Mouse (Mus musculus): ENCODE measurements at regions not wholly inside any gene's neighbourhood (a gene's known extent, or its start where the extent isn't known, plus 50 kb on each side); places are given as distances from the start of the nearest gene placed in this dataset.

DNA sequence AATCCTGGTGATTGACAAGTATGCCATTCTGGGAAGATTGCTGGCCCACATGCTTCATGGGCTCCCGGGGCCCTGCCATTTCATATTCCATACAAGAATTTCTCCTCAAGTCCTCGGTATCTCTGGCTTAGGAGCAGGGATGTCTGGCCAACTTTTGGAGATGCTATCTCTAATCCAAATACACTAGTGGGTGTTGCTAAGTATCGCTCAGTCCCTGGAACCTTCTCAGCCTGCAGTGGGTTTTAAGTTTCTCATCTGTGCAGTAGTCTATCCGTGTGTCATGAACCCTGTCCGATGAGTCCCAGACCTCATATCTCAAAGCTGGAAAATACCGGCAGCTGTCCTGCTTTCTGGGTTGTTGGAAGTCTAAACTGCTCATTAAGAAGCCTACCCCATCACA lies 198.9 kb downstream of the Zfp36l1 start:
- no peak for DNase-seq (ENCODE audit: low read depth, low spot score)

DNA sequence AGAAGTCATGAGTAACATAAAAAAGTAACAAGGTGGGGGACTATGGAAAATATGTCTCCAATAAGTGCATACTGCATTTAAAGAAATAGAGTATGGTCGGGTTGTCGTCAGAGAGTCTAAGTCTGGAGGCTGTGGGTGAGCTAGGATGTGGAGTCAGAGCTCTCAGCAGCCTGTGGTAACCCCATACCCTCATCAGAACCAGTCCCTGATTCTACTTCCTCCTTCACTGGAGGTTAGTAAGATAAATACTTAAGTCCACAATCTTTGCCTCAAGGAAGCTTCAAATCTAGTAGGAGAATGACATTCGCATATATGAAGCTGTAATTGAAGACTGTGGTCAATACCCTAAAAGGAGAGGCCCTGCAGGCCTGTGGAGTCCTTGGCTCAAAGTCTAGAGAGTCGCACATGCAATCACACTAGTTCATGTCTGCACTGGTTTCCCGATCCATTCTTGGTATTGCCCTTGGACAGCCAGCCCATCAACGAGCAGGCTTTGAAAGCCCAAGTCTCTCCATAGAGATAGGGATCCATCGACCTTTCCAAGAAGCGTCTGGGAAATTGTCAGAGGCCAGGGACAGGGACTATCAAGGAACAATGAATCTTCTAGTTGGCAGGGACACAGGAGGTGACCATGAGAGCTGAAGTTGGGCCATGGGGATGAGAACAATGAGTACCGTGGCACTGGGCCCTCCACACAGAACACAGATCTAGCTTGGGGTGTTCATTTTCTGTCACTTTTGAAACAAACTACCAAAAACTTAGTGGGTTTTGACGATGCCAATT lies 200.3 kb downstream of the Zfp36l1 start:
- no peak for DNase-seq (ENCODE audit: low read depth, low spot score)

DNA sequence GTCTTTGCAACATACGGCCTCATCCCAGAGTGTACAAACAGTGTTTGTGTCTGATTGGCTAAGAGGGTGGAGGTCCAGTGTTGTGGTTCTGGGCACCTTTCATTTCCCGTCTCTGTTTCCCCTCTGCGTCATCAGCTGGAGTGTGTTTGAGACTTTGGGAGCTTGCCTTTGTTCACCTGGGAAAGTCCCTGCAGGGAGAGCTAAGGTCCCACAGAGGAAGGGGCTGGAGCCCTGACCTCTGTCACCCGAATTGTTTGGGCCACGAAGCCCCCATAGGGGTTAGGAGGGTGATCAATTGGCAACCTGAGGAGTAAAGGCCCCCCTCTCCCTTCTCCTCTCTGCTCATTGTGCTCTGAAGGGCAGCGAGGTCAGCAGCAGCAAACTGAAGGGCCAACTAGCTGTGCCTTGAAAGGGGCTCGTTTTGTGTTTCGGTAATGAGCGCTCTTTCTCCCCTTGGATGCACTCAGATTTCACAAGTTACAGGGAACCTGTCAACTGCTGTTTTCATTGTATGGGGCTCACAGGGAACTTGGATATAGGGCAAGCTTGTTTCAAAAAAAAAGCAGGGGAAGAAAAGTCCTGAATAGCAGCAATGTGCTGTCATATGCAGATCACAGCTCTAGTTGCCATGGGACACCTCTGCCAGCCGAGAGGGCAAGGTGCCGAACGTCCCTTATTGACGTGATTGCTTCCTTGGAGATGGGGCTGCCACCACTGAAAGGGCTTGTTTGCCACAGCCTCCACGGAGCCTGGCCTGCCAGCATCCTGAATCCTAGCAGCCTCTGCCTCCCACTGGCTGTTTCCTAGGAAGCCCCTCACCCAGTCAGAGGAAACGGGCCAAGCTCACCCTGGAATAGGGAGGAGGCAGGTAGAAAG lies 201.7 kb downstream of the Zfp36l1 start:
- DNase-seq (ENCODE audit: low read depth, low spot score): peak; percentile 42

DNA sequence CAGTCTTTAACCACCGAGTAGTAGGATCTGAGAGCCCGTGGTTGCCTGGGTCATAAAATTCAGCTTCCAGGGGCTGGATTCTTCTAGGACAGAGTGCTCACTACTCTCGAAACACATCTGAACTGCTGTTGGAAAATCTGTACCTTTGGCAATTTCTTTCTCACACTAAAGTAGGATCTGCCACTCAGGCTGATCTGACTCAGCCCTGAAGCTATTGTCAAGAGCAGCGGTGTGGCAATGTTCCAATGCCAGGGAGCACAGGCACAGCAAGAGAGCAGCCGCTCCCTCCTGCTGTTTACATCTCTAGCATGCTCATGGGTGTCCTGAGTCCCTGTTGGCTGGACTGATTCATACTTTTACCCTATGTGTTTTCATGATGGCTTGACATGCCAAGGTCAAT lies 205.2 kb downstream of the Zfp36l1 start:
- peak; percentile 64 for DNase-seq (ENCODE audit: low read depth, low spot score)

DNA sequence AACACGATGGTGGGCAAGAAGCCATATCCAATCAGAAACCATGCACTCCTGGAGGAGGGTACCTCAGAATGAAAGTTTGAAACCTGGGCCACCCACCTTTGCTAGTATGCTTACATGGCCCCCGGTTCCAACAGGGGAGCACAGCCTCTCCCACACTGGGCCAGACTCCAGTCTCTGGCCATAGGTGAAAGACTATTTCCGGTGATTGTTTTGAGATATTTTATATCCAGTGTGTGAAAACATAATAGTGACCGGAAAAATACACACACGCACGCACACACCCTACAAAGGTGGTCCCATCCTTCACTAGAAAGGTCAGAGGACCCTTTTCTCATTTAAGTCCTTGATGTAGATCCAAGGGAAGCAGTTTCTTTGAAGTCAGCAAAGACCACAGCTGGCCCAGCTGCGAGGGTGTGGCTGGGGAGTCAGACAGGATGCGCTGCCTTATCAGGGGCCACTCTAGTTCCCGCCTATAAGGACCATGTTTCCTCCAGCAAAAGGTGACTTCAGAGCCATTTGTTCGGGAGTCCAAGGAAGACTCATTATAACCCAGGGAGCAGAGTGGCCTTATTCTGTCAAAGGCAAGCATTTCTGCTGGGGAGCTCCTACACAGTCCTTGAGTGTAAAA lies 206.0 kb downstream of the Zfp36l1 start:
- no peak for DNase-seq (ENCODE audit: low read depth, low spot score)

DNA sequence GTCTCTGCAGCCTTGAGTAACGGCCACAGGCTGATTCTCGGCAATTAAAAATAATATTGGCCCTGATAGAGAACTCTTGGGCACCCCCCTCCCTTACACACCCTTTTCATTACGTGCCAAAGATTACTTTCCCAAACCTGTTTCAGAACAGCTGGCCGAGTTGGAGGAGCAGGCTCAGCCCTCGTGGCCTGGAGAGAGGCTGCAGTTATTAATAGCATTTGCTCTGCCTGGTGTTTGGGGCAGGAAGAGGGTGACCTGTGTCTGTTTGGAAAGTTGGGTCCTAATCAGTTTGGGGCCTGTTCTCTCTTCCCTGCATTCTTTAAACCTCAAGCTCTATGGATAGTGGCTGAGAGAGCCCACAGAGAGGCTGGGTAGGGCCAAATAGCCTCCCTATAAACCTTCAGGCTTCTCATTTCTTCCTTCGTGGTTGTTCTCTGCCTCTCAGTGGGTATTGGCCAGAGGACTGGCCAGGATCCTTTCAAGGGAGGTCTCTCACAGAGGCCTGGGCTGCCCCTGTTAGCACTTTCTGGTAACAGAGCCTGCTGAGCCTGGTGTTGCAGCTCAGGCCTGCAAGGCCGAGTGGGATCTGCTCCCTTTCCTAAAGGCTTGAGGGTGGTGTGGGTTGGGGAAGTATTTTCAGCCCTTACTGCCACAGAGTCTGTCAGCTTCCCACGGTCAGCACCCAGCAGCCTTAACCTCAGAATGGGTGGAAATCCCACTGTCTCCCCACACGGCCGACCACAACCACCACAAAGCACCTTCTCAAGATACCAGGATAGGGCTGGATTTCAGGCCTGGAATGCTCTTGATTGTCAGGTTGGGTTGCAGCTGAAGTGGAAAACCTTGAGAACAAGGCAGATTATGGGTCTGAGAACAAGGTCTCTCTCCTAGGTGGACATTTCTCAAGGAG lies 206.7 kb downstream of the Zfp36l1 start:
- peak; percentile 25 for DNase-seq (ENCODE audit: low read depth, low spot score)

DNA sequence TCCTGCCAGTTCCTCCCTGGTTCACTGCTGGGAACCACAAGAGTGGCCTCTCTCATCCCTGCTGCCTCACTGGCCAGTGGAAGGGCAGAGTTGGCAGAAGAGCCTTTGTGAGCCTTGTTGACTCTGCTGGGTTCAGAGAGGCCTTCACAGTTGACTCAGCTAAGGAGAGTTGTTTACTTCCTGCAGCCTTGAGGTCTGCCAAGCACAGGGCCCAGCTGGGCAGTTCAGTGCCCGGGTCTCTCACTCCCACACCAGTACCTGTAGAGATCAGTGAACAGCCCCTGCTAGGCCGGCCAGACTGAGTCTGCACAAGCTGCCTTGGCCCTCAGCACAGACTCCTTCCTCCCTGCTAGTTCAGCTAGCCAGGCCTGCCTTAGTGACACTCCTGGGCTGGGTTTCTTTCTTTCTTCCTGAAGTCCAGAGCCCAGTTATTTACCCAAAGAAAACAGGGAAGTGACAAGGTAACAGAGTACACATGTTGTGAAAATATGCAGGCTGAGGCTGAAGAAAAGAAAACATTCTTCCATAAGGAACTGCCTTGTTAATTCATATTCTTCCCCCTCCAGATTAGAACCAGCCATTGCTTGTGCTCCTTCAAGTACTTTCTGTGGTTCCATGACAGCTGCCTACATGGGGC lies 207.8 kb downstream of the Zfp36l1 start:
- DNase-seq (ENCODE audit: low read depth, low spot score): no peak

DNA sequence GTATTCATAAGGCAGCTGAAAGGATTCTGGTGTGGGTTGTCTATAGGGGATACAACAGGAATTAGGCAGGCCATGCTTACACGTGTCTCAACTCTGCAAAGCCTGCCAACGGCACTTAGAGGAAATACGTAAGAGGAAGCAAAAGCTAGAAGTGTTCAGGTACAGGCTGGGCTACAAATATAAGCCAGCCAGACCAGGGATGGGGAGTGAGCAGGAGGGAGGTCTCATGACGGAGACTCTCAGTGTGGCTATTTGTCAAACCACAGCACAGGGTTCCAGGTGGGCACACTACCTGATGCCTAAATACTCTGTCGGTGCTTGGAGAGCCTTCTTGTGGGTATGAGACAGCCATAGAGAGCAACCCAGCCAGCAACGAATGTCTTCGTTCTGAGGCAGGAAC lies 210.1 kb downstream of the Zfp36l1 start:
- no peak for DNase-seq (ENCODE audit: low read depth, low spot score)

DNA sequence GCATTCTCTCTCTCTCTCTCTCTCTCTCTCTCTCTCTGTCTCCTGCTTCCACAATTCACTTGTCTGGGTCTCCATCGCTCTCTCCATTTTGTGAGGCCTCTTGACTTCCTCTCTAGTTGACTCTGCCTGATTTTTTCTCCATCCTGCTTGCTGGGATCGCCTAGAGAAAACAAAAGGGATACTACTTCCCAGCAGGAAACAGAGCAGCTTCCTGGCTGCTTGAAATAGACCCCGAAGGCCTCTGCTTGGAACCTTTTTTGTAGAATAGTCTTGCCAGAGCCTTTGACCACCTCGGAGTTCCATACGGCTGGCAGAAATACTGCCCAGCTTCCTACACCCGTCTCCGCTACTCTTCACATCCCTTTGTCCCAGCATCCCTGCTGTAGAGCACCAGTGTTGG lies 210.7 kb downstream of the Zfp36l1 start:
- DNase-seq (ENCODE audit: low read depth, low spot score): no peak

DNA sequence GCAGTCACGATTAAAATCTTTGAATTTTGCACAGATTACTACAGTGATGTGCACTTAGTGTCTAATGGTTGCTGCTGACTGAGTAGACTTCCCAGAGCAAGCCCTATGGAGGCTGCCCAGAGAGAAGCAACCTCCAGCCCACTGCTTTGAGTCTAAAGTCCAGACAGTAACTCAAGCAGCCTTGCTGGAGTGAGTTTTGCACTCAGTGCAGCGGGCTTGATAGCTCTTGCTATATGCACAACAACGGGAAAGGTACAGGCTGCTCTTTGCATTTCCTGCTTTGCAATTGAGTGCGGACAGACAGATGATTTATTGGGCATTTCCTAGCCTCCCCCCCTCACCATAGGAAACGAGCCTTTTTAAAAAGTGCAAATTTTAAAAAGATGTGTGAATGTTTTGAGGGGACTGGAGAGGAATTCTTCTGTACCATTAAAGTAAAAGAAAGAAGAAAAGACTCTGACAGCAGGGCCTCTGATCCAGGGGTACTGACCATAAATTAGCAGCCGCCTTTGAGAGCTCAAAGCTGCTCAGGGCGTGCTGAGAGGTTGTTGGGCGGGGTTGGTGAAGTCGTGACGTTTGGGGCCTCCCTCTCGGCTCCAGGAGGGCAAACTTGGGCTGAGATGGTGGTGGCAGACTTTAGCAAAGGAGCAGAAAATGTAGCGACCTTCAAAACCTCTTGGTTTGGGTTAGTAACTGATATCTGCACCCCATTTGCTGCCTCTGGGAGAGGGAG lies 214.4 kb downstream of the Zfp36l1 start:
- DNase-seq (ENCODE audit: low read depth, low spot score): no peak

DNA sequence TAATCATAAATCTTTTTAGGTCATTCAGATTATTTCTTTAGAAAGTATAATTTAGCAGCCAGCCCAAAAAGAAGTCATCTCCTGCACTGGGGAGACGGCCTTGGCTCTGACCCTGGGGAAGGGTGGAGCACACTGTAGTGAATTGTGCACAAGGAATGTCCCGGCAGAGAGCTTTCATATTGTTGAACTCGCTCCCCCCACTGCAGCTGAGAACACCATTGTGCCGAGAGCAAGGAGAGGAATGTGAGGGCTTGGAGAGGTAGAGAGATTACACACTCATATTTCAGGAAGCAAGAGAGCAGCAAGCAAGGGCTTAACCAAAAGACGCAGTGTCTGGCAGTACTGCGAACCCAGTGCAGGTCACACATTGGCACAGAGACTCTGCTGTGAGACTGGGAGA lies 216.8 kb downstream of the Zfp36l1 start:
- DNase-seq (ENCODE audit: low read depth, low spot score): no peak

DNA sequence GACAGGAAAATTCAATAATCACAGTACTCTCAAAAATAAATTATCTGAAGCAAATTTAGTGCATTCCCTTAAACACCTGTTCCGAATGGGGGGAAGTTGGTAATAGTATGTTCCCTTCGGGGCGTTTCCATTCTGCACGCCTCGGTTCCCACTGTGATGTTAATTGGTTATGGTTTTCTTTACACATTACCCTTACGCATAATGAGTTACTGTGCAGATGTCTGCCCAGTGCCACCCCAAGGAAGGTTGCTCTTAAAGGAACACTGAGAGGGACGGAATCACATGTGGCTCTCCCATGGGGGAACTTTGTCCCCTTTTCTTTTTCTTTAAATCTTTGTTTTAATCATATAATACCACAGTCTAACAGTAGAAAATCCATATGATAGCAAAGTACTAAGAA lies 217.5 kb downstream of the Zfp36l1 start:
- DNase-seq (ENCODE audit: low read depth, low spot score): no peak

DNA sequence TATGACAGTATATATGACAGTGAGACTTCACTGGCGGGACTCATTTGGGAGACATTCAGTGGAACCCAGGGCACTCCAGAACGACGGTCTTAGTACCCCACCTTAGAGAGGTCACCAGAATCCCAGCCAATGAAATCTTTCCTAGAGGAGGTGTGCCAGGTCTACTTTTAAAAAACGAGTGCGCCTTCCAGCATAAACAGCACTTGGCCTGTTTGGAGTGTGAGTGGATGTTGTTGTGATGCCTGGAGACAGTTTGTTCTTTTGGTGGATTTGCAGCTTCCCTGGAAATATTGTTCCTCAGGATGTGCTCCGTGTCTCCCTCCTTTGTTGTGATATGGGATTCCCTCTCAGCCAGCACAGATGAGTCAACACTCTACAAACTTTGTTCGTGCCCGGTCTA lies 219.9 kb downstream of the Zfp36l1 start:
- no peak for DNase-seq (ENCODE audit: low read depth, low spot score)

DNA sequence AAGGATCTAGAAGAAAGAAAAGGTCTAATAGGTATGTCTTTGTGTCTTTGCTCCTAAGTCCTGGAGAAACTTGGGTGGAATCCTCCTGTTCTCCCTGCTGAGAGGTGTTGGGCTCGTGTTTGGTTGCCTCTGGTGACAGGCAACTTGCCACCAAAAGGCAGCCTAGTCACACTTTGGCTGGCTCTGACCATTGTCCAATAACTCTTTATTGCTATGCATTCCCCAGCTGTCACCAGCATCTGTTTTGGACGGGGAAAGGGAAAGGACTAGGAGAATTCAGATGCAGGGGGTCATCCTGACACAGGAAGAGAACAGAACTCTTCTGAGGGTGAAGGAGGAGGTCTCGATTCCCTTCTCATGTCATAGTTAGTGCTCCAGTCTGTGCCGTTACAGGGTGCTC lies 220.9 kb downstream of the Zfp36l1 start:
- no peak for DNase-seq (ENCODE audit: low read depth, low spot score)

DNA sequence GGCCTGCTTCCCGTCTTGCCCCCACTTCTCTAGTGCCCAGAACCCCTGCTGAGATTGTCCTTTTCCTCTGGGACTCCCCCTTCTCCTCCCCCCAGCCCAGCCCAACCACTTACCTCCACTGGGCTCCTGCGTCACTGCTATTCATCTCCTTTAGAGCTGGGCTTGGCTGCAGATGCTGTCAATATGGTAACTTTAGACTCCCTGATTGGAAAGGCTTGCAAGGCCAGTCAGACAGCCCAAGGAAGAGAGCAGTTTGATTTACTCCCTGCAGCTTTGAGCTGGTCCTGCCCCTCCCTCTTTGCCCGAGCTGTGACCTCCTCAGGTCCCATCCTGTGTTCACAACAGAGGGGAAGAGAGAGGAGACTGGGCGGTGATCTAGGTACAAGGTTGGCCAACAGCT lies 221.9 kb downstream of the Zfp36l1 start:
- DNase-seq (ENCODE audit: low read depth, low spot score): no peak

DNA sequence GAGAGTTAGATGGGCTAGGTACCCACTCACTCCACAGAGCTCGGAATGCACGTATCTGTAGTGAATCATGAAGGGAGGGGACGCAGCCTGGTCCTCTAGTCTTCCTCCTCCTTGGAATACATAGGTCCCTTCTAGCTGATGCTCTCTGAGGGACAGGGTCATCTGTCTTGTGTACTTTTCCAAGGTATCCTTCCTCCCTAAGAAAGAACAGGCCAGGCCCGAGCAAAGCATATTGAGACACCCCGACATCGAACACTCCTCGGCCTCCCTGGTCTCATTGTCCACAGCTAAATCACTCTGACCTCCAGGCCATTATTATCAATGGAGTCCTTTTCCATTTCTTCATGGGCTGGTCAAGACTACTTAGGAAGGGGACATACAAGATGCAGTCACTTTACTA lies 222.5 kb downstream of the Zfp36l1 start:
- DNase-seq (ENCODE audit: low read depth, low spot score): no peak

DNA sequence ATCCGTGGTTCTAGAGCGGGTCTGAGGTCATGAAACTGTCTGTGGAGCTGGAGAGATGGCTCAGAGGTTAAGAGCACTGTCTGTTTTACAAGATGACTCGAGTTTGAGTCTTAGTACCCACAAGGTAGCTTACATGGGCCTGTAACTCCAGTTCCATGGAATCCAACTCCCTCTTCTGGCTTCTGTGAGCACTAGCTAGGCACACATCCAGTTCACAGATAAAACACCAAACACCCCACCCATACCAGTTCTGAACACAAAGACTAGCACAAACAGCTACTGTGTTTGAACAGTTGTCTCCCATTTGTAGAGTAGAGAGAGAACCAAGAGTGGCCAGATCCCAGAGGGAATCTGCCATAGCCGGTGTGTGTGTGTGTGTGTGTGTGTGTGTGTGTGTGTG lies 224.0 kb downstream of the Zfp36l1 start:
- no peak for DNase-seq (ENCODE audit: low read depth, low spot score)

DNA sequence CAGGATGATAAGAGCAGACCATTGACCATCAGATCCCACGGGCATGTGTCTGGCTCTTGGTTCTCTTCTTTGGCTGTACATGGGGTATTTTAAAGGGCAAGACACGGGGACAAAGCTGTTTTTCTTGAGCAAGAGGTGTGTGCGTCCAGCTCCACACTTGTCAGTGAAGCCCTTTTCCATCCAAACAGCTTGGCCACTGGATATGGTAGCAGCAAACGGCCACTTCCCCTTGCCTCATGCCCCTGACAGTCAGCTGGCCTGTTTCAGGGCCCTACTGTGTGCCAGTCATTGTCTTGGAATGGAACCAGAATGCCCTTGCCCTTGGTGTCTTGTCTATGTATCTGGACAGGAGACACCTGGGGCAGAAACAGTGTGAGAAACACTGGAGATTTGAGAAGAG lies 224.7 kb downstream of the Zfp36l1 start:
- no peak for DNase-seq (ENCODE audit: low read depth, low spot score)

DNA sequence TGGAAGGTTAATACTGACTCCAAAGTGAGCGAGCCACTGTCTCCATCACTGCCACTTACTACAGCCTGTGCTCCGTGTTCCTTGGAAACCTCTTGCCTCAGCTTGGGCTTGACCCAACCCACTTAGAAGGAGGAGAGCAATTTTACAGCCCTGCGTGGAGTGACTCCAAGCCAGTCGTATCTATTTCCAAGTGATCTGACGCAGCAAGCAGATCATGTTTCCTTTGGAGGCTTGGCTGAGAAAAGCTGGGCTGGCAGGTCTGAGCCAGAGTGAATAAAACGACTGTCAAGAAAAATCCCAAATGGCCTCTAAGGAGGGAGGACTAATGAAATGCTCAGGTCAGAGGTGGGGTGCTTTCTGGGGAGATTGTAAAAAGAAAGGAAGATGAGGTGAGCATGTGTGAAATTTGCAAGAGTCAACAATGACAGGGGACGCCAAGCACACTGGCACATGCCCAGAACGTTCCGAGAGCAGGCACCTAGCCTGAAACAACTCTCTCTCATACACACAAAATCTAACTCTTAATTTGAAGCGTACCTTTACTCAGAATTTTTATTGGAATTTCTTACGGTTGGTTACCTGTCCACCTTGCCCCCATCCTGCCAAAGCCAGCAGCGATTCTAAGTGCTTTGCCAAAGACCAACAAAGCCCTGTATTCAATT lies 225.5 kb downstream of the Zfp36l1 start:
- peak; percentile 38 for DNase-seq (ENCODE audit: low read depth, low spot score)

DNA sequence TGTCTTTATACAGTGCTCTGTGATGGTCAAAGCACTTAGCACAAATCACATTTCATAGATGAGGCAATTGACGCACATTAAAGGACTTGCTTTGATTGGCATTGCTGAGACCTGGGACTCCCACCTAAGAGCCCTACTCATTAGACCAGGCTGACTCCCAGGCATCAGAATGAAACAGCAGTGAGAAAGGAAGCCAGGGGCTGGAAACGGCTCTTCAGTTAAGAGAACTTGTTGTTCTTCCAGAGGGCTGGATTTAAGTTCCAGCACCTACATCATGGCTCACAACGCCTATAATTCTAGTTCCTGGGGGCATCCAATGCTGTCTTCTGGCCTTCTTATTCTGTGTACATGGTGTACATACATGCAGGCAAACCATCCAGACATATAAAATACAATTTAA lies 226.3 kb downstream of the Zfp36l1 start:
- DNase-seq (ENCODE audit: low read depth, low spot score): no peak

Measured in brain, adult 2 months (tissue).